Mouse (Mus musculus): ENCODE data around the gene Smyd5.

DNA sequence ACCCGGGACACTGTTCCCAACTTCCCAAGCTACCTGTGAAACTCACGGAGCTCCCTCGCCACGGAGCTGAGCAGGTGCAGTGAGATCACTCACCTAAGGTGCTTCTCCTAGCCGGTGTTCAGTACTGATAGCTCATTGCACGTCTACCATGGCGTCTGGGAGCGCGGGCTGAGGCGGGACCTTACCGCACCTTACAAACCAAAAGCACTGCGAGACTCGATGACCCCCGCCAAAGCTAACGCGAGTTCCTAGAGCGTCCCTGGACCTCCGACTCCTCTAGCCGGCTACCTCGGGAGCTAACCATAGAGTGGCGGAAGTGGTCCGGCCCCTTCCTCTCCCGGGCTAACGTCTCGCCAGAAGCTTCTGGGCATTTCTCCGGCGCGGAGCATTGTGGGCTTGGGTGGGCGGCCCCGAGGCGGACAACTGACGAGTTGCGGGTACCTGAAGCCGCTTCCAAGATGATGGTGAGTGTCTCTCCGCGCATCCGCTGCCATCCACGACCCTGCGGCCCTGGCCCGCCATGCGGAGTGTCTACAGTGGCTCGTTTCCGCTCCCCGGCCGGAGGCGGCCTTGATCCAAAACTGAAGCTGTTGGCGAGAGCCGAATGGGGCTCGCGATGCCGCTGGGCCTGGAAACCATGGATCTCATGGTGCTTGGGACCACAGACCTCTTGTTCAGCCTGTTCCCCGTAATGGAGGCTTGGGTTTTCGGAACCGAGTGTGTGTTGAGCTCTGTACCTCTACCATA is 20.0 kb downstream of the Smyd5 start, which contains the start of gene Pradc1:
- TF ChIP-seq CTCF (conservative IDR thresholded peaks at IDR 0.05; ENCODE audit: low read length) (no peak), NANOG (IDR thresholded peaks at IDR 0.05; ENCODE audit: borderline replicate concordance, low read length) (no peak), POU5F1 (IDR thresholded peaks at IDR 0.05; ENCODE audit: borderline replicate concordance, low read length) (no peak)
